Mouse (Mus musculus): ENCODE data around the gene Klf3. TPM values are rescaled to one million over a fixed set of nuclear protein-coding genes. Genes with fewer than 3 reads are reported as not detected.
A peak's percentile ranks its signal among the peaks of the same experiment; 100 is the strongest.

Klf3 gene
- polyA plus RNA-seq, 1 experiment = 4.9 TPM

GRCm38 (mm10) chr5:64852656-64853398 is 49.6 kb downstream of the Klf3 start:
- no peak for TF ChIP-seq CTCF (IDR thresholded peaks at IDR 0.05; ENCODE audit: control insufficient read depth, insufficient read depth, insufficient replicate concordance, low read depth, low read length)
- TF ChIP-seq POLR2A (IDR thresholded peaks at IDR 0.05; ENCODE audit: control insufficient read depth, low read depth, low read length) = no peak
- Histone ChIP-seq H3K4me1 (ENCODE audit: control insufficient read depth, insufficient read depth, low read length) (no peaks in the 10 kb centered on the region), H3K27ac (ENCODE audit: control insufficient read depth, insufficient read depth, low read depth, low read length) (no peak overlapping the region), H3K4me3 (ENCODE audit: control insufficient read depth, low read depth, low read length) (no peak overlapping the region), H3K36me3 (ENCODE audit: control insufficient read depth, insufficient read depth, low read length) (no peaks in the 10 kb centered on the region), H3K27me3 (ENCODE audit: control insufficient read depth, insufficient read depth, low read length) (no peaks in the 10 kb centered on the region)

GRCm38 (mm10) chr5:64853421-64853820 is 50.2 kb downstream of the Klf3 start:
- no peak for TF ChIP-seq POLR2A (IDR thresholded peaks at IDR 0.05; ENCODE audit: control insufficient read depth, low read depth, low read length)
- TF ChIP-seq CTCF (IDR thresholded peaks at IDR 0.05; ENCODE audit: control insufficient read depth, insufficient read depth, insufficient replicate concordance, low read depth, low read length) = no peak
- Histone ChIP-seq H3K4me3 (ENCODE audit: control insufficient read depth, low read depth, low read length) (no peak overlapping the region), H3K27ac (ENCODE audit: control insufficient read depth, insufficient read depth, low read depth, low read length) (no peak overlapping the region), H3K4me1 (ENCODE audit: control insufficient read depth, insufficient read depth, low read length) (no peaks in the 10 kb centered on the region), H3K36me3 (ENCODE audit: control insufficient read depth, insufficient read depth, low read length) (no peaks in the 10 kb centered on the region), H3K27me3 (ENCODE audit: control insufficient read depth, insufficient read depth, low read length) (no peaks in the 10 kb centered on the region)

- Histone ChIP-seq H3K4me3 (ENCODE audit: control insufficient read depth, low read depth, low read length) (no peak overlapping the region), H3K27me3 (ENCODE audit: control insufficient read depth, insufficient read depth, low read length) (no peaks in the 10 kb centered on the region), H3K4me1 (ENCODE audit: control insufficient read depth, insufficient read depth, low read length) (no peaks in the 10 kb centered on the region), H3K36me3 (ENCODE audit: control insufficient read depth, insufficient read depth, low read length) (no peaks in the 10 kb centered on the region), H3K27ac (ENCODE audit: control insufficient read depth, insufficient read depth, low read depth, low read length) (no peak overlapping the region)
- no peak for TF ChIP-seq CTCF (IDR thresholded peaks at IDR 0.05; ENCODE audit: control insufficient read depth, insufficient read depth, insufficient replicate concordance, low read depth, low read length)
- TF ChIP-seq POLR2A (IDR thresholded peaks at IDR 0.05; ENCODE audit: control insufficient read depth, low read depth, low read length) = no peak
Observed at GRCm38 (mm10) chr5:64855199-64855598, 52.0 kb downstream of the Klf3 start.

DNA sequence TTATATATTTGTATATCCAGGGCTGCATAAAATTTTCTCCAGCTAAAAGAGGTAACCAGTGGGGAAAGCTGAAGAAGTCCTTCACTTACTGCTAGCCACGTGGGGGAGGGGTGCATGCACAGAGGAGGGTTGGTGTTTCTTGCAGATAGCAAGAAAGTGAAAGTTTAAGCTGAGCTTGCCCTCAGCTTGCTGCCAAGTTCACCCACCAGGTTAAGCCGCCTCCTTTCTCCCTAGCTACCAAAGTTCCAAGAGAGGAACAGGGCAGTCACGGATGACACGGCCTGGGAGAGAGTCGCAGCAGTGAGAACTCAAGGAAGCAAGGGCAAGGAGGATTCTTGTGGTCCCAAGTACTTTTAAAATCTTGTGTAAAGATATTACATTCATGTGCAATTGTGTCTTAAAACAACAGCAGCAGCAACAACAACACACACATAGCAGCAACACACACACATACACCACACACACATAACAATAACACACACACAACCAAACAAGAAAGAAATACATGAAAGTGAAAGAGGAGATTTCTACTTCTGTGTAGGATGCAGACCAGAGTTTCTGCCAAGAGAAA is 57.8 kb downstream of the Klf3 start:
- no peak overlapping the region; the same call in 1 of the 2 replicates for H3K27ac ChIP-seq (ENCODE audit: control insufficient read depth, insufficient read depth, low read depth, low read length)

GRCm38 (mm10) chr5:64861471-64862199 is 58.4 kb downstream of the Klf3 start:
- Histone ChIP-seq H3K27ac (ENCODE audit: control insufficient read depth, insufficient read depth, low read depth, low read length) (peak overlapping the region; percentile 40; the same call in 1 of the 2 replicates), H3K27me3 (ENCODE audit: control insufficient read depth, insufficient read depth, low read length) (no peaks in the 10 kb centered on the region), H3K36me3 (ENCODE audit: control insufficient read depth, insufficient read depth, low read length) (no peaks in the 10 kb centered on the region), H3K4me3 (ENCODE audit: control insufficient read depth, low read depth, low read length) (no peak overlapping the region), H3K4me1 (ENCODE audit: control insufficient read depth, insufficient read depth, low read length) (peaks cover 10% of the 10 kb centered on the region)
- TF ChIP-seq CTCF (IDR thresholded peaks at IDR 0.05; ENCODE audit: control insufficient read depth, insufficient read depth, insufficient replicate concordance, low read depth, low read length) = no peak

More for the DNA sequence above, 57.8 kb downstream of the Klf3 start:
- H3K4me3 ChIP-seq (ENCODE audit: control insufficient read depth, low read depth, low read length) = no peak overlapping the region
- no peaks in the 10 kb centered on the region for H3K27me3 ChIP-seq (ENCODE audit: control insufficient read depth, insufficient read depth, low read length)
- TF ChIP-seq CTCF (IDR thresholded peaks at IDR 0.05; ENCODE audit: control insufficient read depth, insufficient read depth, insufficient replicate concordance, low read depth, low read length) (no peak), POLR2A (IDR thresholded peaks at IDR 0.05; ENCODE audit: control insufficient read depth, low read depth, low read length) (no peak)
- H3K36me3 ChIP-seq (ENCODE audit: control insufficient read depth, insufficient read depth, low read length) = no peaks in the 10 kb centered on the region
- peaks cover 10% of the 10 kb centered on the region for H3K4me1 ChIP-seq (ENCODE audit: control insufficient read depth, insufficient read depth, low read length)

GRCm38 (mm10) chr5:64862269-64862668 is 59.1 kb downstream of the Klf3 start:
- no peak overlapping the region for H3K27ac ChIP-seq (ENCODE audit: control insufficient read depth, insufficient read depth, low read depth, low read length)
- H3K4me1 ChIP-seq (ENCODE audit: control insufficient read depth, insufficient read depth, low read length) = peaks cover 10% of the 10 kb centered on the region
- no peaks in the 10 kb centered on the region for H3K27me3 ChIP-seq (ENCODE audit: control insufficient read depth, insufficient read depth, low read length)
- no peaks in the 10 kb centered on the region for H3K36me3 ChIP-seq (ENCODE audit: control insufficient read depth, insufficient read depth, low read length)
- no peak for TF ChIP-seq CTCF (IDR thresholded peaks at IDR 0.05; ENCODE audit: control insufficient read depth, insufficient read depth, insufficient replicate concordance, low read depth, low read length)
- no peak for TF ChIP-seq POLR2A (IDR thresholded peaks at IDR 0.05; ENCODE audit: control insufficient read depth, low read depth, low read length)
- no peak overlapping the region for H3K4me3 ChIP-seq (ENCODE audit: control insufficient read depth, low read depth, low read length)

DNA sequence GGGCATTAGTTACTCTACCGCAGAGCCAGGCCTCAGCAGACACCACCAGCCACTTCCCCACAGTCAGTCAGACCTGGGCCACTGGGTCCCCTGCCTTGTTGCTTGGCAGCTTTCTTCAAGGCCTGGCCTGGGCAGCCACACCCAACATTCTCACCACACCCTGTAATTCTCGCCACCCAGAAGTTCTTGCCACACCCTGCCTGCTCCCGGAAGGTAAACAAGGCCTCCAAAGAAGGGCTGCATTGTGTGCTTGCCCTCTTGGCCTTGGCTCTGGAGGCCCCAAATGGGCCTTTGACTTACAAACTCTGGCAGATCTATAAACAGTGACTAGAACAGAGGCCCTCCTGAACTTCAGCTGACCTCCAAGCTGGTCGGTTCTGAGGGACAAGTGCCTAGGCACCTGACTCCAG is 61.5 kb downstream of the Klf3 start:
- TF ChIP-seq POLR2A (IDR thresholded peaks at IDR 0.05; ENCODE audit: control insufficient read depth, low read depth, low read length) (no peak), CTCF (IDR thresholded peaks at IDR 0.05; ENCODE audit: control insufficient read depth, insufficient read depth, insufficient replicate concordance, low read depth, low read length) (no peak)
- Histone ChIP-seq H3K27ac (ENCODE audit: control insufficient read depth, insufficient read depth, low read depth, low read length) (no peak overlapping the region), H3K4me1 (ENCODE audit: control insufficient read depth, insufficient read depth, low read length) (peaks cover 10% of the 10 kb centered on the region), H3K27me3 (ENCODE audit: control insufficient read depth, insufficient read depth, low read length) (no peaks in the 10 kb centered on the region), H3K36me3 (ENCODE audit: control insufficient read depth, insufficient read depth, low read length) (no peaks in the 10 kb centered on the region), H3K4me3 (ENCODE audit: control insufficient read depth, low read depth, low read length) (no peak overlapping the region)
